Mouse (Mus musculus): ENCODE measurements around the gene Lats1.

- TF ChIP-seq CTCF (IDR thresholded peaks at IDR 0.05; ENCODE audit: extremely low read depth, insufficient read depth, insufficient read length, insufficient replicate concordance): no peak
- no peak for TF ChIP-seq POLR2A (IDR thresholded peaks at IDR 0.05; ENCODE audit: low read depth, low read length)
These were observed 67.7 kb downstream of the Lats1 start for GRCm38 (mm10) chr10:7748752-7749151.
